Mouse (Mus musculus) erythroblast, embryonic 14.5 days (primary cell): Measurements from ENCODE around the gene Prdx1.

Experiments used
- GATA1 ChIP-seq: IDR thresholded peaks from 2 replicates; pipeline ENCODE4 v1.6.1; 2012; ENCODE audit warnings: low read length, inconsistent platforms, mixed read lengths
- TAL1 ChIP-seq: IDR thresholded peaks from 3 replicates; pipeline ENCODE4 v1.6.1; 2012; ENCODE audit warnings: low read length, inconsistent platforms, mixed read lengths

DNA sequence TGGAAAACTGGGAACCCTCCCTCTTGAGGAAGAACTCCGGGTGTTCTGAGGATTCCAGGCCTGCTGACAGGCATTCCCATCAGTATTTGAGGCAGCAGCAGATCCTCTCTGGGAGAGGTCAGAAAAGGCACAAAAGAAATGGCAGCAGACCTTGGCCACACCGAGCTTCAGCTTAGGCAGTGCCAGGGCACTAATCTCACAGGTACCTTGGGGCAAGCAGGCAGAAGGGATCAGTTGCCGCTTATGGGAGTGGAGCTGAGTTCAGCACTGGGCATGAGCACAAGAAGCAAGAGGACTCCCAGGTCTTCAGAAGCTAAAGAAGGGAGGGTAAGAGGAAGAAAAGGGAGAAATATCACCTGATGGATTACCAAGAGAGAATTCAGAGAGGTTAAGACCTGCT, 27.4 kb upstream of the Prdx1 start:
- no peak for TF ChIP-seq TAL1
- no peak for TF ChIP-seq GATA1
